Mouse (Mus musculus): ENCODE data around the gene Rbms3.

Gene Rbms3

GRCm38 (mm10) chr9:117048641-117049040 lies 581.1 kb downstream of the Rbms3 start:
- DNase-seq (ENCODE audit: low spot score), result no peak

DNA sequence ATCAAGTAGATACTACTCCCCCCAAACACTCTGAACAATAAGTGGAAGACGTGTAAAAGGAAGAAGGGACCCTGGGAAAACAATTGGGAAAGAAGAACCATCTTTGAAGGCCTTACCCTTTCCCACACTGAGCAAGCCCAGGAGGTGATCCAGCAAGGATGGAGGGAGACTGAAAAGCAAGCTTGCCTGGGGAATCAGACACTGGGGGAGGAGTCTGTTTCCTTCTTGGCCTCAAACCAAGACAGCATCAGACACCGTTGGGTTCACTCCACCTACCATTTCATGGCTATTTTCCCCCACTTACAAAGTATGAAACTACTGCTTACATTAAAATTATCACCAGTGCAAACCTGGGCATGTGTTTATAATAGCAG lies 587.7 kb downstream of the Rbms3 start:
- DNase-seq (ENCODE audit: low spot score), result no peak

DNA sequence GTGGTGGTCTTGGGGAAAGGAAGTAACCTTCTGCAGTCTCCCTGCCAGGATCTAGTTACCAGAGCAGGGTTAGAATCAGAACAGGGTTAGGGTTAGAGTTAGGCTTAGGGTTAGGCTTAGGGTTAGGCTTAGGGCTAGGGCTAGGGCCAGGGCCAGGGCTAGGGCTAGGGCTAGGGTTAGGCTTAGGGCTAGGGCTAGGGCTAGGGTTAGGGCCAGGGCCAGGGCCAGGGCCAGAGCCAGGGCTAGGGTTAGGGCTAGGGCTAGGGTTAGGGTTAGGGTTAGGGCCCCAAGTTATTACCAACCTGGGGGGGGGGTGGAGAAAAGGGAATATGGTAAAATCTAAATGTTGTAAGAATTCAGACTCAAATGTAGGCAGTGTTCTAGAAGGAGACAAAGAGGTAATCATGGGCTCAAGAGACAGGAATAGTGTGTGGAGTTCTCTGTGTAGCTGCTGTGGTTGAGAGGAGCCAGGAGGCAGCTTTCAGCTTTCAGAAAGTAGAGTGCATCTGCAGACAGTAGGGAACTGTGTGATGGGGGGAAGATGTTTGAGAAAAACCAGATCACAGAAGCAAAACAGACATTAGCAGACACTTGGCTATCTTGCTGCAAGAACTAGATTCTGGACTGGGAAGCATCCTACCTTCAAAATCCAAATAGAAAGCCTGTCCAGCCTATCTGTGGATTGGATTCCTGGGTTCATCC lies 588.3 kb downstream of the Rbms3 start:
- DNase-seq (ENCODE audit: low spot score), result no peak

DNA sequence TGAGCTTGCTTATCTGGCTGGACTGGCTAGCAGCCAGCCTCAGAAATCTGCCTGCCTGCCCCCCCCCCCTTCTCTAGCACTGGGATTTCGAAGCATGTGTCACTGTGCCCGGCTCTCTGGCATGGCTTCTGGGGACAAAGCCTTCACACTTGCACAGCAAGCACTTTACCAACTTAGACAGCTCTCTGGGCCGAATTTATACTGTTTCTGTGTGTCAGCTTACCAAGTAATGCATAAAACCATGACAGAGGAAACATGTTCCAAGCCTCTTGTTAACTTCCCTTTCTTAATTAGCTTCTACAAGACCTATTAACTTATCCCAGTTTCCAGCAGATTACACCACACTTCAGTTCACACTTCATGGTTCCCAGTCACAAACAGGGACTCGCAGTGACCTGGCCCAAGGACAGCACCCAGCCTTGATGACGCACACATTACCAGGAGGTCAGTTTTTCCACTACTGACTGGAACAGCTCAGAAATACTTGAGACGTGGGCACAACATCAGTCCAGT lies 589.7 kb downstream of the Rbms3 start:
- no peak for DNase-seq (ENCODE audit: low spot score)

DNA sequence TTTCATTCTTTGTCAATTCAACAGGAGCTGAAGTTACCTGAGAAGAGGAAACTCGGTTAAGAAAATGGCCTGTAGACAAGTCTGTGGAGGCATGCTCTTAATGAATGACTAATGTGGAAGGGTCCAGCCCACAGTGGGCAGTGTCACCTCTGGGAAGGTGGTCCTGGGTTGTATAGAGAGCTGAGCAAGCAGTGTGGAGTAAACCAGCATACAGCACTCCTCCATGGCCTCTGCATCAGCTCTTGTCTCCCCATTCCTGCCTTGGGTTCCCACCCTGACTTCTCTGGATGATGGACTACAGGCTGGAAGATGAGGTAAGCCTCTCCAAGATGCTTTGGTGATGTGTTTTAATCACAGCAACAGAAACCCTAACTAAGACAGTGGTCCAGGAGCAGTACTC lies 597.0 kb downstream of the Rbms3 start:
- no peak for DNase-seq (ENCODE audit: low spot score)

DNA sequence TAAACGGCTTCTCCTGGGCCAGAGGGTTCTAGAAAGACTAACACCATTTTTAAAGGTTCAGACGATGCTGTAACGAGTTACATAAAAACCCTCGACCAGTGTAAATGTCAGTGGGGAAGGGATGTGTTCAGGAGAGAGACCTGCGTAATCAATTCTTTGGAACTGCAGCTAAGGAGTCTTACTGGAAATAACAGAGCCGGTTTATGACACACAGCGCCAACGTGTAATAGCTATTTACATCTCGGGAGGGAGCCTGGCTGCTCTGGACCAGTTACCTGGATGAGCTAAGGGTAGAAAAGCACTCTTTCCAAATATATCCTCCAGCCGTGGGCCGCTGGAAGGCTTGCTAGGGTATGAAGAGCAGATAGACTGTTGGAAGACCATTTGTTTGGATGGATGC lies 598.5 kb downstream of the Rbms3 start:
- no peak for DNase-seq (ENCODE audit: low spot score)

- DNase-seq (ENCODE audit: low spot score), result peak; percentile 81
Measured at GRCm38 (mm10) chr9:117030837-117031236, 598.9 kb downstream of the Rbms3 start.

- DNase-seq (ENCODE audit: low spot score), result no peak
Measured at GRCm38 (mm10) chr9:117029953-117030352, 599.8 kb downstream of the Rbms3 start.

- DNase-seq (ENCODE audit: low spot score), result no peak
Measured at GRCm38 (mm10) chr9:117028586-117028985, 601.1 kb downstream of the Rbms3 start.

- DNase-seq (ENCODE audit: low spot score), result no peak
Measured at GRCm38 (mm10) chr9:117022086-117022485, 607.6 kb downstream of the Rbms3 start.

DNA sequence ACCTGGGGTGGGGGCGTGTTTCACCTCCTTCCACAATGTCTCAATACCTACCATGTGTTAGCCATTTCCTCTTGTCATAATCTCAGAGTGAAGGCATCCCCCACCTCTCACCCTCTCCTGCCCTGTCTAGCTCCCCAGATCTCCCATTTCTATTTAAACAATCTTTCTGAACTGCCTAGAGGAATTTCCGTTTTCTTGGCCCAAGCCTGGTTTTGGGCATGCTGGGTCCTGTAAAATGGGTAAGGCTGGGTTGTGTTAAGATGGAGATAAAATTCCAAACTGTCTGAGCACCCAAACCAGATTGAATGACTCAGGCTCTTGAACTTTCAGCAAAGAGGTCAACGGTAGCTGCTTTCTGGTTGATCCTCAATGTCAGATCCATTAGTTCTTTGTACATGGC lies 608.2 kb downstream of the Rbms3 start:
- no peak for DNase-seq (ENCODE audit: low spot score)

DNA sequence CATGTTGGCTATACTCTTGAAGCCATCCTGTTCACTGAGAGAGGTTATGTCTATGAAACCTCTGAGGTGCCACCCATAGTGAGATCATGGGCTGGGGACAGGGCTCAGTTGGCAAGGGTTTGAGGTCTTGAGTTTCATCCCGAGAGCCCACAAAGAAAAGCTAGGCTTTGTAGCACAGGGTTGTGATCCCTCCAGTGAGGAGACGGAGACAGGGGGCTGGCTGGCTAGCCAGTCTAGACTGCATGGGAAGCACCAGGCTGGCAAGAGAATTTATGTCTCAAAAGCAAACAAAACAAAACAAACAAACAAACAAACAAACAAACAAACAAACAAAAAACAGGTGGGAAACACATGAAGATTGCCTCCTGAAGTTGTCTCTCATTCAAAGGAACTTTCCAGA lies 609.5 kb downstream of the Rbms3 start:
- no peak for DNase-seq (ENCODE audit: low spot score)

GRCm38 (mm10) chr9:117018741-117019163 lies 611.0 kb downstream of the Rbms3 start:
- DNase-seq (ENCODE audit: low spot score), result no peak

DNA sequence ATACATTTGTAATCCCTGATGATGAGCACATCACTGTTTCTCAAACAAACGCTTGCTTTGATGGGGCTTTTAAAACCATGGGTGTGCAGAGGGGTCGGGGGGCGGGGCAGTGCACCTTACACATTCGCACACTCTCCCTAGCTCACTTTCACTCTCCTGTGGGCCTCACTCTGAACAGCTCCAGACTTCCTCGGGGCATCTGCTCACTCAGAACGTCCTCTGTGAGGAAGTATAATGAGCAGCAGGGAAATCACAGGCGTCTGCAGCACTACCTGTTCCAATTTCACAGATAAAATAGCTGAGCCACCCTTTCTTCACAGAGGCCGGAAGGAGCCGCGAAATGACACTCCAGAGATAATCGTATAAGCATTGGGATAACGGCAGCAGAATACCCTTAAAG lies 611.4 kb downstream of the Rbms3 start:
- no peak for DNase-seq (ENCODE audit: low spot score)

DNA sequence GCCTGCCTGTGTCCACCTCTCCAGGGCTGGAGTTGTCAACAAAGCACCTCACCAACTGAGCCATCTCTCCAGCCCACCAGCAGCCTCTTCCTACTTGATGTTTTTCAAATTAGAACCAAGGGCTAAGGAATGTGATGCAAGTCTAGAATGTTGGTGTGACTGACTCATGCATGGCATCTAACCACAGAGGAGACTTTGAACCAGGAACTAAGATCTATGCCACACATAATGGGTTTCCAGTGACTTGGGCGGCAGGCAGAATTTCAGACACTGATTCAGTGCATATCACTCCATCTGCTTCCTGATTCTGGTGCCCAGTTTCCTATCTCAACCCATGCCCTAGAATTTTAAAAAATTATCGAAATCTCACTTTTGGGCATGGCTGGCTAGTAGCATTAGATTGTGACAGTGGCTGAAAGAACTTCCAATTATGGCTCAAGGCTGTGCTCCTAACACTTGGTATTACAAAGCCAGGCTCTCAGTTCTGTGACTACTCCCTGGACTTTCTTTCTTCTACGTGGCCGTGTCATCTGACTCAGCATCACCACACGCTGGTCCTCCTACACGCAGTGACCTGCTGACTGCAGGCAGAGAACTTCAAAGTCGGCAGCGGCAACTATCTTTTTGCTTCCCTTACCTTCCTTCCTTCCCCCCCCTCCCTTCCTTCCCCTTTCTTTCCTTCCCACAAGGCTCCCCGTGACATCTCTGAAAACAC lies 613.0 kb downstream of the Rbms3 start:
- DNase-seq (ENCODE audit: low spot score), result no peak

- DNase-seq (ENCODE audit: low spot score), result no peak
Measured at GRCm38 (mm10) chr9:117013386-117013785, 616.3 kb downstream of the Rbms3 start.

DNA sequence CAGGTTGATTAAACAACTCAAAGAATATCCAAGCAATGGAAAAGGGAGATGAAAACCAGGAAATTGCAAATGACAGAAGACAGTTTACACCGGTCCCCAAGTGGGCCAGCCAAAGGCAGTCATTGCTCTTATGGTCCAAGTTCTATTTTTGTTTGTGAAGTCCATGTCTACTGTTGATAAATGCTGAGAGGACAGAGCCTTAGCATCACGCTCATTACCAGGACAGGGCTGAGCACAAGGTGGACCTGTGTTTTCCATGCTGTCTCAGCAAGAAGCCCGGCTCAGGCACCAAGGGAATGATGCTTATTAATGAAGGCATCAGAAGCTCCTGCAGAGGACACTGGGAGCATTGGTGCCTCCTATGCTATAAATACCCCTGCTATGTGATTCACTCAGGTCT lies 618.9 kb downstream of the Rbms3 start:
- DNase-seq (ENCODE audit: low spot score), result no peak

GRCm38 (mm10) chr9:117008194-117008593 lies 621.5 kb downstream of the Rbms3 start:
- DNase-seq (ENCODE audit: low spot score), result no peak

- DNase-seq (ENCODE audit: low spot score), result no peak
Measured at GRCm38 (mm10) chr9:117002083-117002482, 627.6 kb downstream of the Rbms3 start.

DNA sequence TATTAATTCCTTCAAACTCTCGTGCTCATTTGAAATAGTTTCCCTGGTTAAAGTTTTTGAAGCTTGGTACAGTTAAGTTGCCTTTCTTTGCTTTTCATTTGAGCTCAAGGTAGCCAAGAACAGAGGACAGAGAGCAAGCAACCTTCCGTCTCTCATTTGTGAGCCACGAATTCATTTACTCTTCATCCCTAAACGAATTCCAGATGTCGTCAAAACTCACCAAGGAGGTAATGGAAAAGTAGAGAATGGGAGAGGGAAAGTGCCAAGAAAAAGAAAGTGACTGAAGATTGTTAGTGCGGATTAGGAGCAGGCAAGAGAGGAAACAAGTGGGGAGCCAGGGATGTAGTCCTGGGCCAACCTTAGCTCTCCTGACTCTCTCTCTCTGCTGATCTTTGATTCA lies 630.5 kb downstream of the Rbms3 start:
- no peak for DNase-seq (ENCODE audit: low spot score)

DNA sequence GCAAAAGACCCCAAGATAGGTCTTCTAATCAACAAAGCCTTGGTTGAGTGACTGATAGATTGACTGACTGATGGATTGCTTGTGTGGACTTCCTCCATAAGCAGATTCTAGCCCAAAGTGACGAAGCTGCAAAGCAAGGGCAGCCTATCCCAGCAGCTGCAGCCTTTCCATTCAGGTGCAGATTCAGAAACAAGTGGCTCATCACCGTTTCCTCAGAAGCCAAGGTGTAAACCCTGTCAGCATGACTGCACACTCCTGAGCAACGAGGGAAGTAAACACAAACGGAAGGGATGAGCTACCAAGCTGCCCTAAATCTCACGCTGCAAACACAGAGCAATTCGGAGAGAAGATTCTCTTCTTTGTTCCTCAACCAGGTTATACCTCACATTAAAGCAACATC lies 639.4 kb downstream of the Rbms3 start:
- DNase-seq (ENCODE audit: low spot score), result no peak

GRCm38 (mm10) chr9:116980801-116981200 lies 648.9 kb downstream of the Rbms3 start:
- DNase-seq (ENCODE audit: low spot score), result no peak

- peak; percentile 15 for DNase-seq (ENCODE audit: low spot score)
Measured at GRCm38 (mm10) chr9:116977428-116977827, 652.3 kb downstream of the Rbms3 start.
